Mouse (Mus musculus) midbrain, embryonic 13.5 days (tissue): Measurements from ENCODE around the gene Ifna1. TPM values are rescaled to one million over a fixed set of nuclear protein-coding genes. Genes with fewer than 3 reads are reported as not detected.
"Not testable (repeated sequence)": the region's sequence is repeated elsewhere in the genome, so short reads cannot be mapped to it uniquely, and the experiment has no call there.

Experiments
- ATAC-seq: fragments of 200-750 bp; cut with Nextera tagmentation; 2 replicates; pipeline ENCODE4 v1.8.0; 2017; ENCODE audit warnings: mild to moderate bottlenecking, moderate TSS enrichment, moderate library complexity
- H3K27ac ChIP-seq: fragments of 300-500 bp; sonication (generic); 2 replicates; pipeline ENCODE4 v1.5.1; 2015; ENCODE audit warnings: inconsistent platforms, mild to moderate bottlenecking, moderate library complexity
- H3K27me3 ChIP-seq: fragments of 300-500 bp; sonication (generic); 2 replicates; pipeline ENCODE4 v1.6.1; 2015; ENCODE audit warnings: mild to moderate bottlenecking, inconsistent platforms
- H3K36me3 ChIP-seq: fragments of 300-500 bp; sonication (generic); 2 replicates; pipeline ENCODE4 v1.6.1; 2015; ENCODE audit warnings: mild to moderate bottlenecking, inconsistent platforms
- H3K4me1 ChIP-seq: fragments of 300-500 bp; sonication (generic); replicated peaks from 2 replicates; pipeline ENCODE4 v1.6.1; 2015; ENCODE audit warnings: inconsistent platforms
- H3K4me2 ChIP-seq: fragments of 300-500 bp; sonication (generic); replicated peaks from 2 replicates; pipeline ENCODE4 v1.6.1; 2015; ENCODE audit warnings: moderate library complexity, mild to moderate bottlenecking, inconsistent platforms
- H3K4me3 ChIP-seq: fragments of 300-500 bp; sonication (generic); replicated peaks from 2 replicates; pipeline ENCODE4 v1.5.1; 2015; ENCODE audit warnings: mild to moderate bottlenecking, inconsistent platforms
- H3K9ac ChIP-seq: fragments of 300-500 bp; sonication (generic); replicated peaks from 2 replicates; pipeline ENCODE4 v1.6.1; 2015; ENCODE audit warnings: mild to moderate bottlenecking, inconsistent platforms
- H3K9me3 ChIP-seq: fragments of 300-500 bp; sonication (generic); 2 replicates; pipeline ENCODE4 v1.6.1; 2016; ENCODE audit warnings: mild to moderate bottlenecking, inconsistent platforms
- WGBS: fragments of 180-500 bp; shearing (Covaris S2); methylation state at CpG from one replicate; pipeline ENCODE4 v1.1.7; 2015; 5-methylcytosine and 5-hydroxymethylcytosine counted together
- polyA plus RNA-seq: library from polyadenylated mRNA; unstranded; fragments of >200 nt; fragmentation: Nextera tagmentation; extraction: Ambion mirVana; gene quantifications from 2 replicates; pipeline ENCODE4 v1.2.1, GENCODE M21; 2015

Gene Ifna1
- polyA plus RNA-seq, result not detected in 2 replicates

DNA sequence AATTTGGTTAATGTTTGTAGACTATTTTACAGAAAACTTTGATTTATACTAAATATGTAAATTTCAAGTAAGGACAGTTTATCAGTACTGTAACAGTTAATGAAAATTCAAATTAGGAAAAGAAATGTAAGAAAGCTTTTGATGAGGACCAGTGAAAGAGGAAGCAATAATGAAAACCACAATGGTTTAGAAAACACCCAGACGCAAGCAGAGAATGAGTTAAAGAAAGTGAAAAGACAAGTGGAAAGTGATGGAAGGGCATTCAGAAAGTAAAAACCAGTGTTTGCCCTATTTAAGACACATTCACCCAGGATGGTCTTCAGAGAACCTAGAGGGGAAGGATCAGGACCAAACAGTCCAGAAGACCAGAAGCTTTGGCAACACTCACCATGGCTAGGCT lies at the start of gene Ifna1:
Gene Ifna1, plus strand, starts transcription at position 390 of the 400 bp plus-strand sequence.
- Histone ChIP-seq H3K4me2 (no peak within 1 kb of the TSS), H3K4me1 (0 out of 2 replicates have a peak, but pooled peaks cover 2% of the 10 kb centered on the region), H3K27ac (no peak within 1 kb of the TSS), H3K27me3 (no peaks in the 10 kb centered on the region), H3K4me3 (no peak within 1 kb of the TSS), H3K9ac (no peak within 1 kb of the TSS), H3K36me3 (no peaks in the 10 kb centered on the region), H3K9me3 (no peaks in the 10 kb centered on the region)
- WGBS, result 76% methylated on average over 1 of the region's 1 CpGs
- ATAC-seq, result no peak

DNA sequence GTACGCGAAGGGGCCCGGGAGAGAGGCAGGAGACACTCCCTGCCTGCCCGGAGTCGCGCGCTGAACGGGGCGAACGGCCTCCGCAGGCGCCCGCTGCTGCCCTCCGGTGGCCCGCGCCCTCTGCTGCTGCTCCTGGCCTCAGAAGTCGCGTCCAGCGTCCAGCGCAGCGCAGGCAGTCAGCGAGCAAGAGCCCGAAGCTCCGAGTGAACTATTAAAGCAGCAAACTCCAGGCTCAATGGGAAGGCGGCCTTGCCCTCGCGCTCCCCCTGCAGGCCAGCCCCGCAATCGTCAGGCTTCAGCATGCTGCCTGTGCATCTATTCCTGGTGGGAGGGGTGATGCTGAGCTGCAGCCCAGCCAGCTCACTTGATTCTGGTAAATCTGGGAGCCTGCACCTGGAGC lies 46.9 kb upstream of the Ifna1 start, which contains the start of gene Gm13287:
Gene Gm13287, plus strand, starts transcription at position 301 of the 400 bp plus-strand sequence.
- H3K4me1 ChIP-seq, ATAC-seq, H3K4me3 ChIP-seq, H3K36me3 ChIP-seq, H3K9ac ChIP-seq, H3K9me3 ChIP-seq, H3K27ac ChIP-seq: not testable (repeated sequence)
- WGBS, result no CpG with 5 or more reads among the region's 29 CpGs
- Histone ChIP-seq H3K27me3 (peaks cover 14% of the 10 kb centered on the region; the same call in 1 of the 2 replicates), H3K4me2 (0 out of 2 replicates have a peak within 1 kb of the TSS, but pooled peaks have one; percentile 17)

DNA sequence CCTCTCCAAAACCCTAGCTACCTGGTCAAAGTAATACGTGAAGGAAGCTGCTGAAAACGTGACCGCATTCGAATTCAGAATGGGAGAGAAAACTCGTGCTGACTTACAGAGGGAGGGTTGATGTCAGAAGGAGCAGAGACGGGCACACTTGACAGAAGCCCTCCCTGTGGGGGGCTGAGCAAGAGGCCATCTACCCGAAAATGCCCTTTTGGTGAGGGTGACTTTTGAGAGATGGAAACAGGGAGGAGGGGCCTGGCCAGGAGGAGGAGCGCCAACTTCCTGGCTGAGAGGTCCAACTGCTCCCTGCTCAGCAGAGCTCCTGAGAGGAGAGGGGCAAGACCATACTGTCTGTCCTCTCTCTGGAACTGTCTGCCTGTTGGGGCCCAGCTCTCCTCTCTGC lies 44.7 kb upstream of the Ifna1 start, which contains the start of gene Gm13288:
Gene Gm13288, plus strand, starts transcription at position 301 of the 400 bp plus-strand sequence.
- ATAC-seq, H3K4me1 ChIP-seq, H3K4me3 ChIP-seq, H3K36me3 ChIP-seq, H3K9me3 ChIP-seq, H3K9ac ChIP-seq, H3K27ac ChIP-seq: not testable (repeated sequence)
- Histone ChIP-seq H3K27me3 (peaks cover 15% of the 10 kb centered on the region; the same call in 1 of the 2 replicates), H3K4me2 (peak within 1 kb of the TSS; percentile 45)
- no CpG with 5 or more reads among the region's 8 CpGs for WGBS

DNA sequence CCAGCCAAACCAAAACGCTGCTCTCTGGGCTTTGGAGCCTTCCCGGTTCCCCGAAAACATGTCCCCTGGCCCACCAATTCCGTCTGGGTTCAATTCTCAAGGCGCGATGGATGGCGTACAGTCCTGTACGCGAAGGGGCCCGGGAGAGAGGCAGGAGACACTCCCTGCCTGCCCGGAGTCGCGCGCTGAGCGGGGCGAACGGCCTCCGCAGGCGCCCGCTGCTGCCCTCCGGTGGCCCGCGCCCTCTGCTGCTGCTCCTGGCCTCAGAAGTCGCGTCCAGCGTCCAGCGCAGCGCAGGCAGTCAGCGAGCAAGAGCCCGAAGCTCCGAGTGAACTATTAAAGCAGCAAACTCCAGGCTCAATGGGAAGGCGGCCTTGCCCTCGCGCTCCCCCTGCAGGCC lies 44.1 kb upstream of the Ifna1 start:
- H3K9me3 ChIP-seq, ATAC-seq, H3K9ac ChIP-seq, H3K4me3 ChIP-seq, H3K36me3 ChIP-seq, H3K4me1 ChIP-seq, H3K27ac ChIP-seq: not testable (repeated sequence)
- WGBS, result no CpG with 5 or more reads among the region's 34 CpGs
- Histone ChIP-seq H3K4me2 (peak overlapping the region; percentile 45), H3K27me3 (peaks cover 15% of the 10 kb centered on the region; the same call in 1 of the 2 replicates)

DNA sequence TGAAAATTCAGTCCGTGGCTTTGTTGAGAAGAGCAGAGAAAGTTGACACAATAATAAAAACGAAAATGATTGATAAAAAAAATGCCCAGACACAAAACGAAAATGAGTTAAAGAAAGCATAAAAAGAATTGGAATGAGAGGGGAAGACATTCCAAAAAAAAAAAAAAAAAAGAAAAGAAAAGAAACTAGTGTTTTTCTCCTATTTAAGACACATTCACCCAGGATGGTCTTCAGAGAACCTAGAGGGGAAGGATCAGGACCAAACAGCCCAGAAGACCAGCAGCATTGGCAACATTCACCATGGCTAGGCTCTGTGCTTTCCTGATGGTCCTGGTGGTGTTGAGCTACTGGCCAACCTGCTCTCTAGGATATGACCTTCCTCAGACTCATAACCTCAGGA lies 34.0 kb upstream of the Ifna1 start, which contains the start of gene Ifna7:
Gene Ifna7, plus strand, starts transcription at position 301 of the 400 bp plus-strand sequence.
- Histone ChIP-seq H3K4me1 (no peaks in the 10 kb centered on the region), H3K27ac (no peak within 1 kb of the TSS), H3K4me2 (no peak within 1 kb of the TSS), H3K9me3 (no peaks in the 10 kb centered on the region), H3K9ac (no peak within 1 kb of the TSS), H3K27me3 (no peaks in the 10 kb centered on the region), H3K36me3 (no peaks in the 10 kb centered on the region), H3K4me3 (no peak within 1 kb of the TSS)
- 66% methylated on average over 3 of the region's 3 CpGs for WGBS
- ATAC-seq, result no peak

DNA sequence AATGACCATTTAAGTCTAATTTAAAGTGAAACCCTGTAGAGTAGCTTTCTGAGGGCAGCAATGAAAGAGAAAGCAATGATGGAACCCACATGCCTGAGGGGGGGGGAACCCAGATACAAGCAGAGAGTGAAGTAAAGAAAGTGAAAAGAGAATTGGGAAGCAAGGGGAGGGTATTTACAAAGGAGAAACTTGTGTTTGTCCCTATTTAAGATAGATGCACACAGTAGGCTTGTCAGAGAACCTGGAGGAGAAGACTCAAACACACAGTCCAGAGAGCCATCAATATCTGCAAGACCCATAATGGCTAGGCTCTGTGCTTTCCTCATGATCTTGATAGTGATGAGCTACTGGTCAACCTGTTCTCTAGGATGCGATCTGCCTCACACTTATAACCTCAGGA lies 30.2 kb upstream of the Ifna1 start, which contains the start of gene Ifna11:
Gene Ifna11, plus strand, starts transcription at position 301 of the 400 bp plus-strand sequence.
- H3K4me3 ChIP-seq, result no peak within 1 kb of the TSS
- no peaks in the 10 kb centered on the region for H3K4me1 ChIP-seq
- no peaks in the 10 kb centered on the region for H3K36me3 ChIP-seq
- H3K9ac ChIP-seq, result no peak within 1 kb of the TSS
- ATAC-seq, result no peak
- no peaks in the 10 kb centered on the region for H3K27me3 ChIP-seq
- H3K9me3 ChIP-seq, result no peaks in the 10 kb centered on the region
- 89% methylated on average over 1 of the region's 1 CpGs for WGBS
- no peak within 1 kb of the TSS for H3K4me2 ChIP-seq
- no peak within 1 kb of the TSS for H3K27ac ChIP-seq

DNA sequence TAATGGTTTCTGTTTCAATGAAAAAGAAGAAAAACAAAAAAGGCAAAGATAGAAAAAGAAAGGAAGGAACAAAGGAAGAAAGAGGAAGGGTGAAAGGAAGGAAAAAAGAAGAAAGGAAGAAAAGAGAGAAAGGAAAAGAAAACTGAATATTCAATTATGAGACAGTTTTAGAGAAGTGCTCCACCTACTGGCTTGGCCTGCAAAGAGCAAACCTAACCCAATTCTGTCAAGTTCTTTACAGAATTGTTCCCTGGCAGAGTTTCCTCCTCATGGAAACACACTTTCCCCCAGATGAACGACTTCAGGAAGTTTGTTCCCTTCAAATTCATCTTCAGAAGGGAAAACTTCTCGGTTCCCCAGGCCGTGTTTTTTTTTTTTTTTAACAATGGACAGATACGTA lies 26.9 kb upstream of the Ifna1 start:
- H3K4me2 ChIP-seq, result no peak overlapping the region
- H3K27ac ChIP-seq, result no peak overlapping the region
- no peaks in the 10 kb centered on the region for H3K27me3 ChIP-seq
- H3K4me3 ChIP-seq, result no peak overlapping the region
- H3K4me1 ChIP-seq, result no peaks in the 10 kb centered on the region
- no peak overlapping the region for H3K9ac ChIP-seq
- 25% methylated on average over 4 of the region's 4 CpGs for WGBS
- no peak for ATAC-seq
- no peaks in the 10 kb centered on the region for H3K9me3 ChIP-seq
- no peaks in the 10 kb centered on the region for H3K36me3 ChIP-seq

DNA sequence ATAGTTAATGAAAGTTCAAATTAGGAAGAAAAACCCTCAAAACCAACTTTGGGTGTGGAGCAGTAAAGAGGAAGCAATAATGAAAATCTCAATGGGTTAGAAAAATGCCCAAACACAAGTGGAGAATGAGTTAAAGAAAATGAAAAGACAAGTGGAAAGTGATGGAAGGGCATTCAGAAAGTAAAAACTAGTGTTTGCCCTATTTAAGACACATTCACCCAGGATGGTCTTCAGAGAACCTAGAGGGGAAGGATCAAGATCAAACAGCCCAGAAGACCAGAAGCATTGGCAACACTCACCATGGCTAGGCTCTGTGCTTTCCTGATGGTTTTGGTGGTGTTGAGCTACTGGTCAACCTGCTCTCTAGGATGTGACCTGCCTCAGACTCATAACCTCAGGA lies 22.8 kb upstream of the Ifna1 start, which contains the start of gene Ifna6:
Gene Ifna6, plus strand, starts transcription at position 301 of the 400 bp plus-strand sequence.
- not testable (repeated sequence) for H3K9me3 ChIP-seq, H3K9ac ChIP-seq, H3K4me1 ChIP-seq, H3K27me3 ChIP-seq, H3K4me3 ChIP-seq, H3K4me2 ChIP-seq, ATAC-seq, H3K27ac ChIP-seq, H3K36me3 ChIP-seq

DNA sequence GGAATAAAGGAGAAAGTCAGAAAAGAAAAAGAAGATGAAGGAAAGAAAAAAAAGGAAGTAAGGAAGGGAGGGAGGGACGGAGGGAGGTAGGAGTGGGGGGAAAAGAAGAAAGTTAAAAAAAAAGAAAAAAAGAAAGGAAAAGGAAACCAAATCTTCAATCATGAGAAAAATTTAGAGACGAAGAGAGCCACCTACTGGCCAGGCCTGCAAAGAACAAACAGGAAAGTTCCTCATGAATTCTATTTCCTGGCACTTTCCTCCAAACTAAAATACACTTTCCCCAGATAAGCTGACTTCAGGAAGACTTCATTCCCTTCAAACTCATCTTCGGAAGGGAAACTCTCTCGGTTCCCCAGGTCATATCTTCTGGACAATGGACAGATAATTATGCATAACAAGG lies 19.4 kb upstream of the Ifna1 start:
- WGBS, result 21% methylated on average over 4 of the region's 4 CpGs
- no peak for ATAC-seq
- Histone ChIP-seq H3K27me3 (no peaks in the 10 kb centered on the region), H3K4me2 (no peak overlapping the region), H3K9me3 (no peaks in the 10 kb centered on the region), H3K9ac (no peak overlapping the region), H3K27ac (no peak overlapping the region), H3K36me3 (no peaks in the 10 kb centered on the region), H3K4me1 (no peaks in the 10 kb centered on the region), H3K4me3 (no peak overlapping the region)

DNA sequence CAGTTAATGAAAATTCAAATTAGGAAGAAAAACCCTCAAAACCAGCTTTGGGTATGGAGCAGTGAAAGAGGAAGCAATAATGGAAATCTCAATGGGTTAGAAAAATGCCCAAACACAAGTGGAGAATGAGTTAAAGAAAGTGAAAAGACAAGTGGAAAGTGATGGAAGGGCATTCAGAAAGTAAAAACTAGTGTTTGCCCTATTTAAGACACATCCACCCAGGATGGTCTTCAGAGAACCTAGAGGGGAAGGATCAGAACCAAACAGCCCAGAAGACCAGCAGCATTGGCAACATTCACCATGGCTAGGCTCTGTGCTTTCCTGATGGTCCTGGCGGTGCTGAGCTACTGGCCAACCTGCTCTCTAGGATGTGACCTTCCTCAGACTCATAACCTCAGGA lies 14.7 kb upstream of the Ifna1 start, which contains the start of gene Ifna5:
Gene Ifna5, plus strand, starts transcription at position 301 of the 400 bp plus-strand sequence.
- not testable (repeated sequence) for H3K4me2 ChIP-seq, ATAC-seq, H3K27ac ChIP-seq, H3K9ac ChIP-seq, H3K4me3 ChIP-seq, H3K36me3 ChIP-seq, H3K9me3 ChIP-seq, H3K27me3 ChIP-seq, H3K4me1 ChIP-seq
- 81% methylated on average over 1 of the region's 1 CpGs for WGBS

DNA sequence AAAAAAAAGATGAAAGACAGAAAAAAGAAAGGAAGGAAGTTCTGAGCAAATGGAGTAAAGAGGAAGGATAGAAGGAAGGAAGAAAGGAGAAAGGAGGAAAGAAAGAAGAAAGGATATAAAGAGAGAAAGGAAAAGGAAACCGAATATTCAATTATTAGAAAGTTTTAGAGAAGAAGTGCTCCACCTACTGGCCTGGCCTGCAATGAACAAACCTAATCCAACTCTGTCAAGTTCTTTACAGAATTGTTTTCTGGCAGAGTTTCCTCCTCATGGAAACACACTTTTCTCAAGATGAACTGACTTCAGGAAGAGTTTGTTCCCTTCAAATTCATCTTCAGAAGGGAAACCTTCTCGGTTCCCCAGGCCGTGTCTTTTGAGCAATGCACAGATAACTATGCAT lies 11.1 kb upstream of the Ifna1 start:
- 53% methylated on average over 3 of the region's 3 CpGs for WGBS
- no peak overlapping the region for H3K4me3 ChIP-seq
- no peak overlapping the region for H3K4me2 ChIP-seq
- no peaks in the 10 kb centered on the region for H3K9me3 ChIP-seq
- H3K36me3 ChIP-seq, result no peaks in the 10 kb centered on the region
- H3K27ac ChIP-seq, result no peak overlapping the region
- no peak overlapping the region for H3K9ac ChIP-seq
- no peak for ATAC-seq
- H3K27me3 ChIP-seq, result no peaks in the 10 kb centered on the region
- no peaks in the 10 kb centered on the region for H3K4me1 ChIP-seq

DNA sequence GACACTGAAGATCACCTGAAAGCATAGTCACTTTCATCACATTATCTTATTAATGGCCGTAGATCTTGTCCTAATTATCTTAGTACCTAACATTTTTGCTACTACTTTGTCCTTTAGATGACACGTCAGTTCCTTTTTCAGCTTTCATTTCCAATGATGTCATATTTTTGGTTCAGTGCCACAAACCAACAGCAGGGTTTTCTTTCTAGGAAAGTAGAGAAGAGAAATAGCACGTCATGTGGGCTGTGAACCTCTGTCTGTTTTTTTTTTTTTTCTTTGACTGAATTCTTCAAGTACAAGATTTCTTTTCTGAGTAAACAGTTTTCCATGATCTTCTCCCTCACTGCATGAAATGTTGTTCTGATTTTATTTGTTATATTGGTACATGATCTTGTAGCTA lies 9.8 kb upstream of the Ifna1 start:
- ATAC-seq, result no peak
- Histone ChIP-seq H3K4me2 (no peak overlapping the region), H3K9ac (no peak overlapping the region), H3K36me3 (no peaks in the 10 kb centered on the region), H3K27me3 (no peaks in the 10 kb centered on the region), H3K9me3 (no peaks in the 10 kb centered on the region), H3K4me1 (no peaks in the 10 kb centered on the region), H3K4me3 (no peak overlapping the region), H3K27ac (no peak overlapping the region)
- 87% methylated on average over 3 of the region's 3 CpGs for WGBS

DNA sequence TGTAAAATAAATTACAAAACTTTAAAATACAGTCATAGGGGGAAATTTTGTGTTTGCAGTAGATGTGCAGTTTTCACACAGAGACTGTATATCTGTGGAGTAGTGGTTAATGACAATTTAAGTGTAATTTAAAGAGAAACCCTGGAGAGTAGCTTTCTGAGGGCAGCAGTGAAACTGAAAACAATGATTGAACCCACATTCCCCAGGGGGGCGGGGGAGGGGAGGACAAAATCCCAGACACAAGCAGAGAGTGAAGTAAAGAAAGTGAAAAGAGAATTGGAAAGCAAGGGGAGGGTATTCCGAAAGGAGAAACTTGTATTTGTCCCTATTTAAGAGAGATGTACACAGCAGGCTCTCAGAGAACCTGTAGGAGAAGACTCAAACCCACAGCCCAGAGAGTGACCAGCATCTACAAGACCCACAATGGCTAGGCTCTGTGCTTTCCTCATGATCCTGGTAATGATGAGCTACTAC lies 8.4 kb upstream of the Ifna1 start, which contains the start of gene Ifna4:
Gene Ifna4, plus strand, starts transcription at position 424 of the 474 bp plus-strand sequence.
- no peaks in the 10 kb centered on the region for H3K4me1 ChIP-seq
- no peak within 1 kb of the TSS for H3K27ac ChIP-seq
- H3K9ac ChIP-seq, result no peak within 1 kb of the TSS
- H3K4me2 ChIP-seq, result no peak within 1 kb of the TSS
- 44% methylated on average over 2 of the region's 2 CpGs for WGBS
- H3K27me3 ChIP-seq, result no peaks in the 10 kb centered on the region
- no peaks in the 10 kb centered on the region for H3K9me3 ChIP-seq
- no peaks in the 10 kb centered on the region for H3K36me3 ChIP-seq
- no peak for ATAC-seq
- H3K4me3 ChIP-seq, result no peak within 1 kb of the TSS
